Mouse (Mus musculus) heart, adult 2 months (tissue): Measurements from ENCODE around the gene Tlr2. TPM values are rescaled to one million over a fixed set of nuclear protein-coding genes. Genes with fewer than 3 reads are reported as not detected.
A peak's percentile ranks its signal among the peaks of the same experiment; 100 is the strongest.
"Not testable (repeated sequence)": the region's sequence is repeated elsewhere in the genome, so short reads cannot be mapped to it uniquely, and the experiment has no call there.

Experiments used
- DNase-seq, 2 experiments: peaks; one replicate each; pipeline ENCODE4 v3.0.0; 2021
- H3K27ac ChIP-seq: fragments of 200-600 bp; 2 replicates; pipeline ENCODE4 v1.8.1; 2022
- H3K27me3 ChIP-seq: fragments of 200-500 bp; 2 replicates; pipeline ENCODE4 v1.6.1; 2012; ENCODE audit warnings: mild to moderate bottlenecking, low read length, inconsistent platforms, mixed read lengths; ENCODE audit not compliant: control insufficient read depth, insufficient read depth
- H3K36me3 ChIP-seq: fragments of 200-500 bp; 2 replicates; pipeline ENCODE4 v1.6.1; 2012; ENCODE audit warnings: low read length, inconsistent platforms; ENCODE audit not compliant: control insufficient read depth, insufficient read depth
- H3K4me1 ChIP-seq: fragments of 200-500 bp; 2 replicates; pipeline ENCODE4 v1.6.1; 2011; ENCODE audit warnings: low read length; ENCODE audit not compliant: control insufficient read depth, insufficient read depth
- H3K4me3 ChIP-seq: fragments of 200-600 bp; 2 replicates; pipeline ENCODE4 v1.8.1; 2022
- H3K79me2 ChIP-seq: fragments of 200-500 bp; replicated peaks from 2 replicates; pipeline ENCODE4 v1.6.1; 2012; ENCODE audit warnings: mild to moderate bottlenecking, inconsistent platforms, low read length, moderate library complexity, mixed read lengths; ENCODE audit not compliant: control insufficient read depth, insufficient read depth
- H3K9ac ChIP-seq: fragments of 200-500 bp; 2 replicates; pipeline ENCODE4 v1.6.1; 2012; ENCODE audit warnings: low read depth, mild to moderate bottlenecking, control low read depth, inconsistent platforms, low read length, mixed read lengths
- CTCF ChIP-seq: fragments of 200-600 bp; IDR thresholded peaks from 2 replicates; pipeline ENCODE4 v1.8.1; 2022; ENCODE audit warnings: antibody characterized with exemption, mild to moderate bottlenecking, moderate library complexity
- EP300 ChIP-seq: fragments of 200-500 bp; IDR thresholded peaks from 2 replicates; pipeline ENCODE4 v1.6.1; 2011; ENCODE audit warnings: low read depth, low read length, control low read depth; ENCODE audit not compliant: insufficient read depth
- POLR2A ChIP-seq: fragments of 200-500 bp; IDR thresholded peaks from 2 replicates; pipeline ENCODE4 v1.6.1; 2011; ENCODE audit warnings: mild to moderate bottlenecking, low read depth, low read length, control low read depth; ENCODE audit not compliant: insufficient read depth
- WGBS: fragments of 180-500 bp; shearing (Covaris S2); methylation state at CpG from one replicate; pipeline ENCODE4 v1.1.7; 2018; 5-methylcytosine and 5-hydroxymethylcytosine counted together
- intact Hi-C: fragments of 180-260 bp; cut with DNase I; formaldehyde crosslinking; loops from one replicate; pipeline ENCODE4 v1.15.1; 2025
- polyA plus RNA-seq: library from polyadenylated mRNA; depleted of rRNA; stranded (reverse); fragments of >200 nt; gene quantifications from 2 replicates; pipeline ENCODE4 v1.2.3, GENCODE M21; 2012
- total RNA-seq, 2 experiments: library from RNA; stranded (reverse); gene quantifications; 2 replicates each; pipeline ENCODE4 v1.2.3; 2021

The Tlr2 gene
- total and polyA plus RNA-seq, 3 experiments, result 1.4 to 2.6 (median 2.0) TPM

DNA sequence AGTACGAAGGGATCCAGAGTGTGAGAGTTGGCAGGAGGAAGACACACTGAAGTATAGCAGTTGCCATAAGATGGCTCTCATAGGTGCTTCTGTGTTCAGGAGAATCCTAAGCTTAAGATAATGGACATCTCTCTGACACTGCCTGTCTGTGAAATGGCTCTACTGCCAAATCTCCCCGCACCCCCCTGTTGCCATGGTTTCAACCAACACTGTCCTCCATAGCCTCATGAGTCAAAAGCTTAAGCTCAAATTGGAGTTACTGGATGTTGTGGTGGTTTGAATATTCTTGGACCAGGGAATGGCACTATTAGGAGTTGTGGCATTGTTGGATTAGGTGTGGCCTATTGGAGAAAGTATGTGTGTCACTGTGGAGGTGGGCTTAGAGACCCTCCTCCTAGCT lies 28.2 kb upstream of the Tlr2 start:
- no peak overlapping the region for H3K4me3 ChIP-seq
- H3K36me3 ChIP-seq, result no peaks in the 10 kb centered on the region
- H3K79me2 ChIP-seq, result no peaks in the 10 kb centered on the region
- TF ChIP-seq POLR2A (no peak), CTCF (no peak), EP300 (no peak)
- H3K27me3 ChIP-seq, result no peaks in the 10 kb centered on the region
- no peak for DNase-seq
- H3K9ac ChIP-seq, result no peak overlapping the region
- intact Hi-C loops, result no loop called here
- 91% methylated on average over 2 of the region's 2 CpGs for WGBS
- no peaks in the 10 kb centered on the region for H3K4me1 ChIP-seq
- H3K27ac ChIP-seq, result no peak overlapping the region

GRCm38 (mm10) chr3:83867026-83867425 lies 25.5 kb upstream of the Tlr2 start:
- H3K4me3 ChIP-seq, H3K27ac ChIP-seq, intact Hi-C loops, H3K9ac ChIP-seq, DNase-seq, H3K36me3 ChIP-seq, H3K79me2 ChIP-seq, H3K27me3 ChIP-seq, H3K4me1 ChIP-seq: not testable (repeated sequence)

GRCm38 (mm10) chr3:83865216-83865615 lies 23.6 kb upstream of the Tlr2 start:
- Histone ChIP-seq H3K9ac (no peak overlapping the region), H3K4me3 (no peak overlapping the region), H3K4me1 (peaks cover 10% of the 10 kb centered on the region), H3K27ac (no peak overlapping the region), H3K27me3 (no peaks in the 10 kb centered on the region), H3K79me2 (no peaks in the 10 kb centered on the region), H3K36me3 (peaks cover 4% of the 10 kb centered on the region; the same call in 1 of the 2 replicates)
- 51% methylated on average over 2 of the region's 2 CpGs for WGBS
- TF ChIP-seq POLR2A (no peak), CTCF (no peak), EP300 (no peak)
- peak; percentile 28 to 53 for DNase-seq
- intact Hi-C loops, result no loop called here

GRCm38 (mm10) chr3:83864064-83864548 lies 22.5 kb upstream of the Tlr2 start:
- Histone ChIP-seq H3K79me2 (no peaks in the 10 kb centered on the region), H3K4me3 (no peak overlapping the region), H3K9ac (no peak overlapping the region), H3K36me3 (peaks cover 4% of the 10 kb centered on the region; the same call in 1 of the 2 replicates), H3K27ac (peak overlapping the region; percentile 84; the same call in 1 of the 2 replicates), H3K27me3 (no peaks in the 10 kb centered on the region), H3K4me1 (peaks cover 10% of the 10 kb centered on the region)
- no peak for DNase-seq
- TF ChIP-seq EP300, result no peak
- no peak for TF ChIP-seq POLR2A
- TF ChIP-seq CTCF, result no peak
- intact Hi-C loops, result no loop called here
- 86% methylated on average over 9 of the region's 9 CpGs for WGBS

- H3K27me3 ChIP-seq, result no peaks in the 10 kb centered on the region
- peaks cover 4% of the 10 kb centered on the region; the same call in 1 of the 2 replicates for H3K36me3 ChIP-seq
- DNase-seq, result peak; percentile 77 to 89
- 0% methylated on average over 1 of the region's 1 CpGs for WGBS
- no peaks in the 10 kb centered on the region for H3K79me2 ChIP-seq
- H3K4me1 ChIP-seq, result peaks cover 10% of the 10 kb centered on the region
- peak overlapping the region; percentile 32 for H3K4me3 ChIP-seq
- intact Hi-C loops, result no loop called here
- peak overlapping the region; percentile 40 for H3K9ac ChIP-seq
- peak; percentile 87 for TF ChIP-seq EP300
- no peak for TF ChIP-seq CTCF
- peak; percentile 46; the same call in 1 of the 2 replicates for TF ChIP-seq POLR2A
- peak overlapping the region; percentile 84 for H3K27ac ChIP-seq
These were observed 21.4 kb upstream of the Tlr2 start for GRCm38 (mm10) chr3:83862956-83863355.

DNA sequence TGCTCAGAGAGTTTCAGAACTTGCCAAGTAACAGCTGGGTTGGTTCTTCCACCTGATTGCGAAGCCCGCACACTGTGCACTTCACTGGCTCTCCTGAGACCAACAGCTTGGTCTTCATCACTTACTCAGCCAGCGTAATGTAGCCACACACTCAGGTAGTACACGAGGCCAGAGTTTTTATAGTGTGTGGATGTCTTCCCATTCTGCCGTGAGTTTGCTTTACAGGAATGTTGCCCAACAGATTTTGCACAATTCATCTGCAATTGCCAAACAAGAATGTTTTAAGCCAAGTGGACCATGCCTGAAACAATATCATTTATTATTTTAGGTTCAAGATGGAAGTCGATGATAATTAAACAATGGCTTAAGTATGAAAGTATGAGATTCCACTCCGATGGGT lies 18.0 kb upstream of the Tlr2 start:
- intact Hi-C loops, result no loop called here
- Histone ChIP-seq H3K27ac (no peak overlapping the region), H3K4me1 (peaks cover 10% of the 10 kb centered on the region), H3K79me2 (no peaks in the 10 kb centered on the region), H3K36me3 (peaks cover 4% of the 10 kb centered on the region; the same call in 1 of the 2 replicates), H3K9ac (no peak overlapping the region), H3K4me3 (no peak overlapping the region), H3K27me3 (no peaks in the 10 kb centered on the region)
- 79% methylated on average over 7 of the region's 7 CpGs for WGBS
- DNase-seq, result no peak
- TF ChIP-seq EP300 (no peak), CTCF (no peak)
